Mouse (Mus musculus) testis, adult 2 months (tissue): Measurements from ENCODE around the gene Il10rb. TPM values are rescaled to one million over a fixed set of nuclear protein-coding genes. Genes with fewer than 3 reads are reported as not detected.

Experiments
- H3K27ac ChIP-seq: fragments of 200-500 bp; 2 replicates; pipeline ENCODE4 v1.5.1; 2012; ENCODE audit warnings: low read depth, low read length; ENCODE audit not compliant: control insufficient read depth, insufficient read depth
- H3K27me3 ChIP-seq: fragments of 200-500 bp; 2 replicates; pipeline ENCODE4 v1.6.1; 2012; ENCODE audit warnings: mild to moderate bottlenecking, low read length, moderate library complexity; ENCODE audit not compliant: control insufficient read depth, insufficient read depth
- H3K36me3 ChIP-seq: fragments of 200-500 bp; 2 replicates; pipeline ENCODE4 v1.6.1; 2012; ENCODE audit warnings: mild to moderate bottlenecking, low read length; ENCODE audit not compliant: control insufficient read depth, insufficient read depth
- H3K4me1 ChIP-seq: fragments of 200-500 bp; 2 replicates; pipeline ENCODE4 v1.6.1; 2012; ENCODE audit warnings: low read length; ENCODE audit not compliant: control insufficient read depth, insufficient read depth
- H3K4me3 ChIP-seq: fragments of 200-500 bp; 2 replicates; pipeline ENCODE4 v1.5.1; 2012; ENCODE audit warnings: low read depth, mild to moderate bottlenecking, low read length, moderate library complexity, mixed read lengths; ENCODE audit not compliant: control insufficient read depth
- CTCF ChIP-seq: fragments of 200-500 bp; IDR thresholded peaks from 2 replicates; pipeline ENCODE4 v1.5.1; 2012; ENCODE audit warnings: low read depth, mild to moderate bottlenecking, inconsistent platforms, low read length, moderate library complexity; ENCODE audit not compliant: control insufficient read depth, insufficient read depth, insufficient replicate concordance
- POLR2A ChIP-seq: fragments of 200-500 bp; IDR thresholded peaks from 2 replicates; pipeline ENCODE4 v1.6.1; 2012; ENCODE audit warnings: low read depth, mild to moderate bottlenecking, inconsistent platforms, low read length, moderate library complexity; ENCODE audit not compliant: control insufficient read depth
- polyA plus RNA-seq: library from polyadenylated mRNA; depleted of rRNA; stranded (reverse); fragments of >200 nt; gene quantifications from 2 replicates; pipeline ENCODE4 v1.2.3, GENCODE M21; 2012

Gene Il10rb
- polyA plus RNA-seq, 1 experiment = 7.2 TPM

DNA sequence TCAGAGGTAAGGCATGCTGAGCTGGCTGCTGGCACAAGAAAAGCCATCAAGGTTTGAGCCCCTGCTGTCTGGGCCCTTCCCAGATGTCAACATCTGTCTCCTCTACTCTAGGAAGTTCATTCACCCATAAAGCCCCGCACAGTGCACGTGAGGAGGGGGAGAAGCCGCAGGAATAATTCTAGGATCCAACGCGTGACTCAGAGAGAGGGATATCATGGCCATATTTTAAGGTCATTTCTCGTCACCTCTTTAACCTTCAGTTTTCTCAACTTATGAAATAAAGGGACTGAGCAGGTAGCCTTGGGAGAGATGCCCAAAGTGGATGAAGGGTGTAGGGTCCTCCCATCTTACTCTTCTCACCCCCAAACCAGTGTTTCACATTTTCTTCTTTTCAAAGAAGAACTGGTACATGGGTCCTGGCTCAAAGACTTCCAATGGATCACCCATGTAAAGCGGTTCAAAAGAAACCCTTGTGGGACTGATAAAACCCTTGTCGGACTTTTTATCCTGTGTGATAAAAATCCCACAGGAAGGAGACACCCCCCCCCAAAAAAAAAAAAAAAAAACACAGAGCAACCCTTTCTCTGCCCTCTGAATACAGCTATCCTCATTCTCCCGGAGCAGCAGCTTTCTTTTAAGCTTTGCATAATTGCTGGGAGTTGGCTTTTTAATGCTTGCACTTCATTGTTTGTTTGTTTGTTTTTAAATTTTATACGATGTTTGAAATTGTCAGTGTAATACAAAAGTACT lies 961 bp upstream of the Il10rb start:
- Histone ChIP-seq H3K27ac (no peak overlapping the region), H3K4me3 (no peak overlapping the region), H3K4me1 (peaks cover 15% of the 10 kb centered on the region), H3K27me3 (peaks cover 2% of the 10 kb centered on the region; the same call in 1 of the 2 replicates), H3K36me3 (no peaks in the 10 kb centered on the region)
- TF ChIP-seq CTCF (no peak), POLR2A (no peak)

GRCm38 (mm10) chr16:91406585-91407220 lies 739 bp downstream of the Il10rb start:
- Histone ChIP-seq H3K4me1 (peaks cover 15% of the 10 kb centered on the region), H3K4me3 (peak overlapping the region; percentile 74), H3K27me3 (peaks cover 2% of the 10 kb centered on the region; the same call in 1 of the 2 replicates), H3K27ac (peak overlapping the region; percentile 81; the same call in 1 of the 2 replicates), H3K36me3 (no peaks in the 10 kb centered on the region)
- no peak for TF ChIP-seq POLR2A
- no peak for TF ChIP-seq CTCF

DNA sequence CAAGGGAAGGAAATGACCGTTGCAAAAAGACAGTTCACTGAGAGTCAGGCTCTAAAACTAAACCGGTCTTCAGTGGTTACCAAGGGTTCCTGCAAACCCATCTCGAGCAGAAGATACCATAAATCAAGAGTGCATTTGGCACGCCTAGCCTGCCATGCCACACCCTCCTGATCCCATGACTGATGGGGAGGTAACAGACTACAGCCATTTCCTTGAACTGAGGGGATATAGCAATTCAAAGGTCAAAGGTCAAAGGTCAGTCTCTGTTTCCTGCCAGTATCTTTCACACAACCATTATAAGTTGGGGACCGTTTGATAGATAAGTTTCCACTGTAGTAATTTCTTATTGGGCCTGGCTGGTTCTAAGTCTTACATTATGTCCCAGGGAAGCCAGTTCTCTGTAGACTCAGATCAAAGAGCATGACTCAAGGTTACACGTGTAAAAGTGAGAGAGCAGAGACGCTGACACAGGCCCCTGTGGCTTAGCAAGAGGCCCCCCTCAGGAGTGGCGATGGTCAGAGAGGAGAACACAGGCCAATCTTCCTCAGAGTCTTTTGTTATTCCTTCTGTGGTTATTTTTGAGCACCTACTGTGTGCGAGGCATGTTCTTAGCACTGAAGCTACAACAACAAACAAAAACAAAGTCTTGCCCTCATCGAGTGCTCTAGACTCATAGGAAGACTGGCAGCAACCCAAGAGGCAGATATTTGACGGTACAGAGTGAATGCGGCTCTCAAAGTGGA lies 7.3 kb downstream of the Il10rb start:
- no peaks in the 10 kb centered on the region for H3K27me3 ChIP-seq
- H3K27ac ChIP-seq = no peak overlapping the region
- no peak for TF ChIP-seq CTCF
- no peak for TF ChIP-seq POLR2A
- H3K36me3 ChIP-seq = no peaks in the 10 kb centered on the region
- no peak overlapping the region for H3K4me3 ChIP-seq
- no peaks in the 10 kb centered on the region; the same call in 1 of the 2 replicates for H3K4me1 ChIP-seq

DNA sequence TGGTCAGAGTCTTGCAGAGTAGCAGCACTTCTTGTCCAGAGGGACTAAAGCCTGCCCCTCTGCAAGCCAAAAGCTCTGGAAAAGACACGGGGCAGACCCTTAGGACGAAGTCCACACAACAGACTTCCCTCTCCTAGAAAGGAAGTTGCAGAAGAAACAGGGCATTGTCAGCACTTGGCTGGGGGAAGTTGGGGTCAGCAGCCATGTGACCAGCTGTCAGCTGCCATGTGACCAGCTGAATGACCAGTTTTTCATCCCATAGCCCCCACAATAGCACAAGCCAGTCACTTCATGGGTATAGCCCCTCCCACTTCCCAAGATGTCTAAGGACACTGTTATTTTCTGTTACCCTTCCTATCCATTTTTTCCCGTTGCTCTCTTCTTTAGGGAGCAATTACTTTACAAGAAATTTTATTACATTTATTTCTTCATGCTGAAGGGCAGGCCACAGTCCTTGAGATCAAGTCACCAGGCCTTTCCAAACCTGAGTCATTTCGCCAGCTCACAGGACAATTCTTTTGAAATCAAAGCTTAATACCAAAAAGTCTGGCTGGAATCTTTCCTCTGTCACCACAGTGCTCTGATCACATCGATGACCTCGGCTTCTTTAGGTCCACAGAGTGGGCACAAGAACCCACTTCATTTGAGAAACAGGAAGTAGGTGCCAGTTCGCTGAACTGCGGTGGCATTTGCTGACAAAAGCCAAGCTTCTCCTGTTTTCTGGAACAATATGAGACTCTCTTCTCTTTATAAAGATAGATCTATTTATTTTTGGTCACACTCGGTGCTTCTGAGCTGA lies 9.6 kb downstream of the Il10rb start:
- no peak overlapping the region for H3K27ac ChIP-seq
- H3K4me3 ChIP-seq = no peak overlapping the region
- no peaks in the 10 kb centered on the region; the same call in 1 of the 2 replicates for H3K4me1 ChIP-seq
- H3K27me3 ChIP-seq = no peaks in the 10 kb centered on the region
- no peaks in the 10 kb centered on the region for H3K36me3 ChIP-seq
- TF ChIP-seq POLR2A (no peak), CTCF (no peak)

GRCm38 (mm10) chr16:91416357-91416756 lies 10.4 kb downstream of the Il10rb start:
- Histone ChIP-seq H3K4me1 (no peaks in the 10 kb centered on the region; the same call in 1 of the 2 replicates), H3K27ac (peak overlapping the region; percentile 73), H3K4me3 (no peak overlapping the region), H3K27me3 (no peaks in the 10 kb centered on the region), H3K36me3 (no peaks in the 10 kb centered on the region)
- TF ChIP-seq POLR2A = no peak
- no peak for TF ChIP-seq CTCF

DNA sequence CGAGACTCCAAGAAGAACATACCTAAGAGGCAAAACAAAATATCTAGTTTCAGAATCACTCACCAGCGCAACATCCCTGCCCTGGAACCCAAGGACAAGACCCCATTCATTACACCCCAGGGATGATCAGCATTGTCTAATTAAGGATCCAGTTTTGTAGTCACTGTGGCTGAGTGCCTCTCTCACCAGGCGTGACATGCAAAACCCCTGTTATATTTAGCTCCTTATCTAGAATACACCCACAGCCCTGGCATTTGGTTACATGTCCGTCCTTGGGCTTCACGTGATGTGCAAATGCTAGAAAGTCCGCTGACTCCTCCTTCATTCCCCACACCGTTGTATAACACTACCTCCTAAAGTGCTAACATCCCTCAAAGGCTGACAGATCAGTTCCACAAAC lies 11.0 kb downstream of the Il10rb start:
- no peak for TF ChIP-seq CTCF
- TF ChIP-seq POLR2A = no peak
- Histone ChIP-seq H3K27ac (peak overlapping the region; percentile 73), H3K36me3 (no peaks in the 10 kb centered on the region), H3K4me1 (no peaks in the 10 kb centered on the region; the same call in 1 of the 2 replicates), H3K27me3 (no peaks in the 10 kb centered on the region), H3K4me3 (no peak overlapping the region)

DNA sequence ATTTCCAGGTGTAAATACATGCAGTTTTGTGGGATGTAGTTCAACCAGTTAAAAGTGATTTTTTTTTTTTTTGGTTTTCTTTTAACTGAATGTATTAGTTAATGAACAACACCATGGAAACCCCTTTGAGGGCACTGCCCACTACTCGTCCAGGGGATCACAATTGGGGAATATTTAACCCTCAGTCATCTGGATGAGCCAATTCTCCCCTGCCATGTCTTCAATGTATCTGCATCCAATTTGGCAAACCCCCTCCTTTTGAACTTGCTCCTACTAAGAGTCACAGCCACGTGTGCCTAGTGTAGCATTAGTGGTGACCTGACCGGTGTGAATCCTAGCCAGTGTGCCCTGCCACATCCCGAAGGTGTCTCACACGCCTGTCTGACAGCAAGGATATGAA lies 12.6 kb downstream of the Il10rb start:
- no peaks in the 10 kb centered on the region; the same call in 1 of the 2 replicates for H3K4me1 ChIP-seq
- TF ChIP-seq POLR2A = no peak
- no peak for TF ChIP-seq CTCF

More for the DNA sequence above, 12.6 kb downstream of the Il10rb start:
- H3K27ac ChIP-seq = no peak overlapping the region
- no peak overlapping the region for H3K4me3 ChIP-seq
- no peaks in the 10 kb centered on the region for H3K36me3 ChIP-seq
- no peaks in the 10 kb centered on the region for H3K27me3 ChIP-seq
